ENCODE assay signal across 18 mouse cellular contexts in the genomic region with DNA sequence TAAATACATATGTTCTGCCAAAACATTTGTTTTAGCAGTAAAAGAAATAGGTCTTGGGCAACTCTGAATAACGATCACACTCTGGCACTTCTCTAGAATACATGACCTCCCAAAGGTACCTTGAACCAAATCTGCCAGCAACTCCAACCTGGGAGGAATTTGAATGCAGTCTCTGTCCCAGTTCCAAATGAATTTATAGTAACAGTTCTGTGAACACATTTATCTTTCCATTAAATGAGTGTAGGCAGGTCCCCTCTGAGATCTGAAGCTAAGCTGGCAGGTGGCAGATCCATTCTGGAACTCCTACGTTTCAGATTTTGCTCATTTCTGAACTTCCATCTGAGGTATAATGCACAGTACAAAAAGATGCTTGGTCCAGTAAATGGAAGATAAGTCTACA.
A peak's percentile ranks its signal among the peaks of the same experiment; 100 is the strongest.
DNase-seq lines count a peak whose midpoint lies in the region; ATAC-seq lines count a peak whose summit lies in the region.
"Had no signal": no experiment of that assay in that cellular context is flagged by ENCODE, and none has a peak within 500 bp of the region (broad histone marks: within the 10 kb centered on the region; RNA-seq: fewer than 3 reads in every experiment).

No protein-coding gene starts in this region.

- no peak overlapping the region for H3K4me3 ChIP-seq in heart, embryonic 11.5 days (ENCODE audit: low read depth, low read length)
- no peak overlapping the region for H3K4me3 ChIP-seq in forebrain, embryonic 10.5 days
- H3K4me3 ChIP-seq: embryonic facial prominence, embryonic 13.5 days; hindbrain, embryonic 13.5 days; intestine, embryonic 15.5 days; neural tube, embryonic 12.5 days had no signal

- H3K4me1 ChIP-seq in heart, embryonic 11.5 days (ENCODE audit: control insufficient read depth, insufficient read depth, low read length), result no peaks in the 10 kb centered on the region
- no peaks in the 10 kb centered on the region for H3K4me1 ChIP-seq in forebrain, embryonic 10.5 days
- H3K4me1 ChIP-seq: embryonic facial prominence, embryonic 13.5 days; hindbrain, embryonic 13.5 days; intestine, embryonic 15.5 days; neural tube, embryonic 12.5 days had no signal

- H3K4me2 ChIP-seq in heart, embryonic 11.5 days, result no peak overlapping the region
- H3K4me2 ChIP-seq: embryonic facial prominence, embryonic 13.5 days; hindbrain, embryonic 13.5 days; intestine, embryonic 15.5 days; neural tube, embryonic 12.5 days had no signal

- no peaks in the 10 kb centered on the region for H3K27me3 ChIP-seq in heart, embryonic 11.5 days (ENCODE audit: control insufficient read depth, insufficient read depth, low read length)
- H3K27me3 ChIP-seq in forebrain, embryonic 10.5 days (ENCODE audit: poor library complexity, severe bottlenecking), result no peaks in the 10 kb centered on the region
- H3K27me3 ChIP-seq: embryonic facial prominence, embryonic 13.5 days; hindbrain, embryonic 13.5 days; intestine, embryonic 15.5 days; neural tube, embryonic 12.5 days had no signal

- H3K9ac ChIP-seq in heart, embryonic 11.5 days (ENCODE audit: low read depth, low read length), result no peak overlapping the region
- H3K9ac ChIP-seq: embryonic facial prominence, embryonic 13.5 days; forebrain, postnatal 0 days; hindbrain, embryonic 13.5 days; intestine, embryonic 15.5 days; neural tube, embryonic 12.5 days had no signal

- H3K36me3 ChIP-seq in heart, embryonic 11.5 days (ENCODE audit: control insufficient read depth, insufficient read depth, low read length), result no peaks in the 10 kb centered on the region
- H3K36me3 ChIP-seq in forebrain, embryonic 10.5 days (replicated peaks), result no peaks in the 10 kb centered on the region
- H3K36me3 ChIP-seq: embryonic facial prominence, embryonic 13.5 days; hindbrain, embryonic 13.5 days; intestine, embryonic 15.5 days; neural tube, embryonic 12.5 days had no signal

- peak; percentile 42 for DNase-seq in right cerebral cortex, adult 18-20 months
- DNase-seq in right cerebral cortex, postnatal 4 days, result no peak
- peak; percentile 60 to 80 for DNase-seq in layer of hippocampus, adult 18-20 months (ENCODE audit: low spot score in 2 of 2)
- DNase-seq in left cerebral cortex, adult 9 months (ENCODE audit: low spot score in 2 of 2), result peak; percentile 44 to 52
- no peak for DNase-seq in thymus, postnatal 10 days (ENCODE audit: low spot score in 2 of 2)
- DNase-seq in forebrain, embryonic 10.5 days (ENCODE audit: extremely low spot score, low spot score), result no peak
- DNase-seq: adrenal gland, postnatal 25 days; forebrain, postnatal 0 days; gastrocnemius, postnatal 36 days; heart, postnatal 14 days; kidney, postnatal 14 days; lung, adult 18-20 months; thymus, adult 2 months had no signal

- no peaks in the 10 kb centered on the region for H3K9me3 ChIP-seq in heart, embryonic 11.5 days (replicated peaks; ENCODE audit: control insufficient read depth, low read length)
- H3K9me3 ChIP-seq in forebrain, embryonic 10.5 days, result no peaks in the 10 kb centered on the region
- H3K9me3 ChIP-seq: embryonic facial prominence, embryonic 13.5 days; hindbrain, embryonic 13.5 days; intestine, embryonic 15.5 days; neural tube, embryonic 12.5 days had no signal

- 84% methylated on average over 2 of the region's 2 CpGs for WGBS in heart, embryonic 11.5 days (ENCODE audit: insufficient replicate concordance)
- 95% methylated on average over 2 of the region's 2 CpGs for WGBS in forebrain, embryonic 10.5 days

- no peak for ATAC-seq in heart, embryonic 11.5 days (replicated peaks; ENCODE audit: insufficient number of reproducible peaks, low FRiP score, low TSS enrichment)
- ATAC-seq: forebrain, postnatal 0 days; intestine, embryonic 15.5 days had no signal

- no peak overlapping the region for H3K27ac ChIP-seq in heart, embryonic 11.5 days (ENCODE audit: low read depth, low read length)
- no peak overlapping the region for H3K27ac ChIP-seq in forebrain, embryonic 10.5 days
- H3K27ac ChIP-seq: embryonic facial prominence, embryonic 13.5 days; hindbrain, embryonic 13.5 days; intestine, embryonic 15.5 days; neural tube, embryonic 12.5 days had no signal

Comparison
In these comparisons a context has a peak if more than half of its experiments do, and no peak if none do; other contexts are left out.
1. DNase-seq: peak in right cerebral cortex, adult 18-20 months (single experiment), layer of hippocampus, adult 18-20 months (2 of 2) and left cerebral cortex, adult 9 months (2 of 2); none in right cerebral cortex, postnatal 4 days (single experiment), thymus, postnatal 10 days (0 of 2) and forebrain, embryonic 10.5 days (single experiment).